Mouse (Mus musculus): ENCODE measurements around the gene Fut2.

Fut2 gene

DNA sequence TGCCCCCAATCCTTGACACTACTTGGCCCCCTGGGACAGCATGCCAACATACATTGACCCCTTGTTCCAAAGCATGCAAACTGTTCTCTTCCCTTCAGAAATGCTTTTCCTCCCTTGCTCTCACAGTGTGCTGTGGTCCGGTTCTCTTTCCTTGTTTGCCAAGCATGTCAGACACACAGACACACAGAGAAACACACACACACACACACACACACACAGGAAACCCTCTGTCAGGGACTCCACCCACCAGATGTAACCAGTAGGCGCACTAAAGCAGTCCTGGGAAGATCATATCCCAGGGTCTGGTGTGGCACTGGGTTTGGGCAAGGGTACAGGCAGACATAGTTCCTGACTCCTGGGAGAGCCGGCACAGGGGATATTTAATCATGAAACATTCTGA, 20.6 kb upstream of the Fut2 start:
- H3K9me3 ChIP-seq (ENCODE audit: low read length), result no peaks in the 10 kb centered on the region
- no peaks in the 10 kb centered on the region for H3K36me3 ChIP-seq (ENCODE audit: insufficient read depth, low read length)
- TF ChIP-seq NANOG (IDR thresholded peaks at IDR 0.05; ENCODE audit: borderline replicate concordance, low read length) (no peak), POU5F1 (IDR thresholded peaks at IDR 0.05; ENCODE audit: borderline replicate concordance, low read length) (no peak), CTCF (conservative IDR thresholded peaks at IDR 0.05; ENCODE audit: low read length) (no peak)
- no peak overlapping the region for H3K4me3 ChIP-seq (replicated peaks; ENCODE audit: low read length)
- peaks cover 64% of the 10 kb centered on the region for H3K4me1 ChIP-seq (replicated peaks; ENCODE audit: low read depth, low read length)
- H3K27me3 ChIP-seq (ENCODE audit: insufficient read depth, low read length), result peaks cover 35% of the 10 kb centered on the region

DNA sequence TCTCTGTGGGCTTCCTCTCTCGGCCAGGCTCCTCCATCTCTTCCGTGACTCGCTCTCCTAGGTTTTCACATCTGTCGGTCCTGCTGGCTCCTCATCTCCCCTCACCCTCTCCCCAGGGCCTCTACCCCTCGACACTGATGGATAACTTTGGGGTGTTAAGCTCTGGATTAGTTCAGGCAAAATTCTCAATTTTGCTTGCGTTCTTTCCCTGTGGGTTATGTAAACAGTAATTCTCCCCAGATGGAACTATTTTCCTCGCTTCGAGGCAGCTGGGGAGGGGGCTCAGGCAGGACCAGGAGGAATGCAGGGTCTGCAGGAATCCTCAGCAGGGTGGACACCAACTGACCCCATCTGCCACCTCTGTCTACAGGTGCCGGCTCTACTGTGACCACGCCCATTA, 19.6 kb upstream of the Fut2 start:
- Histone ChIP-seq H3K27me3 (ENCODE audit: insufficient read depth, low read length) (peaks cover 24% of the 10 kb centered on the region), H3K4me1 (replicated peaks; ENCODE audit: low read depth, low read length) (peaks cover 58% of the 10 kb centered on the region), H3K36me3 (ENCODE audit: insufficient read depth, low read length) (no peaks in the 10 kb centered on the region), H3K9me3 (ENCODE audit: low read length) (no peaks in the 10 kb centered on the region), H3K4me3 (replicated peaks; ENCODE audit: low read length) (no peak overlapping the region)
- TF ChIP-seq NANOG (IDR thresholded peaks at IDR 0.05; ENCODE audit: borderline replicate concordance, low read length), result no peak
- TF ChIP-seq POU5F1 (IDR thresholded peaks at IDR 0.05; ENCODE audit: borderline replicate concordance, low read length), result no peak
- no peak for TF ChIP-seq CTCF (conservative IDR thresholded peaks at IDR 0.05; ENCODE audit: low read length)

DNA sequence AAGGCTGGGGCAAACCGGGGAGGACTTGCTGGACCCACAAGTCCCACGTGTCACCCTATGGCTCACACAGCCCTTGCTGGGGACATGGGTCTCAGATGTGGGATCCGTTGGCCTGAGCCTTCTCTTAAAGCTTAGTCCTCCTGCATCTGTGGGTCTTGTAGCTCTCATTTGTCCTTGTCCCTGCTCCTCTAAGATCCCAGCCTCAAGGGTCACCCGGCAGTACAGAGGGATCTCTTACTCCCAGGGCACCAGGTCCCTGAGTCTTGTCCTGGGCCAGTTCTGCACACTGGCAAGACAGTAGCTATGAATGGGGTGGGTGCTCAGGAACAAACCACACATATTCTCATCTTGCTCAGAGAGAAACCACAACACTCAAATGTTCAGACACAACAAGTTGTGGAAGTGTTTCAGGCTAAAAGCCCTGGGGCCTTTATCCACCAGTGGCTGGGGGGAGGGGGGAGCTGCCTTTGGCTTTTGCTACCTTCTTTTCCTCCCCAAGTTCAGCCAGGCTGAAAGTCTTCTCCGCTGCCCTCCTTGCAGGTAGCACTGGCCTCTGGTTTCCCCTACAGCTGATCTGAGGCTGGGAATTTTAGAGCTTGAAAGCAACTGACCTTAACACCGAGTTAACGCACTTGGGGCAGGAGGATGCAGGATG, 17.3 kb upstream of the Fut2 start, which contains the start of gene Ntn5:
Gene Ntn5, plus strand, starts transcription at position 627 of the 655 bp plus-strand sequence.
- Histone ChIP-seq H3K36me3 (ENCODE audit: insufficient read depth, low read length) (no peaks in the 10 kb centered on the region; the same call in 1 of the 2 replicates), H3K4me1 (replicated peaks; ENCODE audit: low read depth, low read length) (peaks cover 44% of the 10 kb centered on the region), H3K9me3 (ENCODE audit: low read length) (no peaks in the 10 kb centered on the region), H3K4me3 (replicated peaks; ENCODE audit: low read length) (peak within 1 kb of the TSS; percentile 48), H3K27me3 (ENCODE audit: insufficient read depth, low read length) (peaks cover 10% of the 10 kb centered on the region)
- TF ChIP-seq NANOG (IDR thresholded peaks at IDR 0.05; ENCODE audit: borderline replicate concordance, low read length) (no peak), POU5F1 (IDR thresholded peaks at IDR 0.05; ENCODE audit: borderline replicate concordance, low read length) (no peak), CTCF (conservative IDR thresholded peaks at IDR 0.05; ENCODE audit: low read length) (no peak)

DNA sequence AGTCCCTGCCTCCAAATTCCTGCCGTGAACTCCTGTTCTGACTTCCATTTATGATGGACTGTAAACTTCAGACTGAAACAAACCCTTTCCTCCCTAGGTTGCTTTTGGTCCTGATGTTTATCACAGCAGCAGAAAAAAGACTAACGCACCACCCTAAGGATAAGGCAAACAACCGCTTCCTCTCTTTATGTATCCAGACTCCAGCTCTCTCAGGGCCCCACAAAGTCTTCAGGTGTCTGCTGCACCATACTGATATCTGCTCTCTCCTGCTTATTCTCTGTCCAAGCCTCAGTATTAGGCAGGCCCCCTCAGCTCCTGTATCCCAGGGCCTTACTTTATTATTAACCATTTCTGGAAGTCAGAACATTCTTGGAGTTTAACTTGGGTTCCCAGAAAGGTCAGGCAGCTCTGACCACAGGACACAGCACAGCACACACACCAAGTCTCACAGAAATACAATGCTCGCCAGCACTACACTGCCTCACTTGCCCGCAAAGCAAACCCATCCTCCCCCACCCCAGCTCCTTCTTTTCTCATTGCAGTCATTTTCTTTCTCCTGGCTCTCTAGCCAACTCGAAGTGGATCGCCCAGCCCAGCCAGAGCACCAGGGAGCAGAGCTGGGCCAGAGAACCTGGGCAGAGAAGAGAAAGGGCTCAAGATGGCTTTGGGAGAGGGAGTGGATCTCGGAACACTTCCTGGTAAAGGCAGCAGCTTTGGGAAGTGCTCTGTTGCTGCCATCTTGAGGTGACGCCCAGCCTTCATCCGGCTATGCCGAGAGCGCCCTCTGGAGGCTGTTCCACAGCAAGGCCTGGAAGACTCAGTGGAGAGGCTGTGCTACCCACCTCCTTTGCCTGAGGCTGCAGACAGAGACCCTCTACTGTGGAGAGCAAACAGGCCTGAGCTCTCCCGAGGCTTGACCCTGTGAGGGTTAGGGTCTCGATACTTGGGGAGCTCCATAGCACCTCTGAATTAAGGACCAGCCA, 16.2 kb upstream of the Fut2 start:
- TF ChIP-seq NANOG (IDR thresholded peaks at IDR 0.05; ENCODE audit: borderline replicate concordance, low read length), result no peak
- TF ChIP-seq CTCF (conservative IDR thresholded peaks at IDR 0.05; ENCODE audit: low read length), result peak; percentile 93
- no peak for TF ChIP-seq POU5F1 (IDR thresholded peaks at IDR 0.05; ENCODE audit: borderline replicate concordance, low read length)
- no peaks in the 10 kb centered on the region for H3K9me3 ChIP-seq (ENCODE audit: low read length)
- H3K36me3 ChIP-seq (ENCODE audit: insufficient read depth, low read length), result no peaks in the 10 kb centered on the region; the same call in 1 of the 2 replicates
- H3K4me3 ChIP-seq (replicated peaks; ENCODE audit: low read length), result peak overlapping the region; percentile 61
- H3K27me3 ChIP-seq (ENCODE audit: insufficient read depth, low read length), result peaks cover 19% of the 10 kb centered on the region
- peaks cover 45% of the 10 kb centered on the region for H3K4me1 ChIP-seq (replicated peaks; ENCODE audit: low read depth, low read length)

DNA sequence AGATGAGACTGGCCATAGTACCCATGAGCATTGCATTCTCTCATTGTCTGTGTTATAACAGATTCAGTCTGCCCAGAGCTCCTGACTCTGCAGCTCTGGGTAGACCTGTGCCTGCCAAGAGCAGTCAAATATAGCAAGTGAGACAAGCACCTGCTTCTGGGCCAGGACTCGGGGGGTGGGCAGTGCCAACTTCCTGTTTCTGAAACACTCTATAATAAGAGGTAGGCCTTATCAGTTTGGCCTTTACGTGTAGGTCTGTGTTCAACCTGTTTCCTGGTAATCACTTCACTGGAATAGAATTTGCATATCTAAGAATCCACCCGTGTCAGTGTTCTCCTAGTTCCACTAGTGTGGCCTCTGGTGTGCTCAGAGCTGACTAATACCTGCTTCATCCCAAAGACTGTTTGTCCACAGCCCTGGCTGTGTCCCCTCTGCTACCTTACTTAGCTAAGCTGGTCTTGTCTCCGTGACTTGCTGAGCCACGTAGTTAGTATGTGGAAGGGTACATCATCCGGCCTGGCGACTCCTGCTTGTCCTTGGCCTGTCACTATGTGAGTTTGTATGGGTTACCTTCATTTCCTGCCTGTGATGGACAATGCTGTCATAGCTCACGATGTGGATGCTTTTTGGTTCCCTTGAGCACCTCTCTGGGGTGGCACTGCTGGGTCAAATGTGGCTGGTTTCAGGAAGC, 15.0 kb upstream of the Fut2 start:
- no peaks in the 10 kb centered on the region; the same call in 1 of the 2 replicates for H3K36me3 ChIP-seq (ENCODE audit: insufficient read depth, low read length)
- TF ChIP-seq NANOG (IDR thresholded peaks at IDR 0.05; ENCODE audit: borderline replicate concordance, low read length), result no peak
- no peak for TF ChIP-seq POU5F1 (IDR thresholded peaks at IDR 0.05; ENCODE audit: borderline replicate concordance, low read length)
- no peak for TF ChIP-seq CTCF (conservative IDR thresholded peaks at IDR 0.05; ENCODE audit: low read length)
- H3K9me3 ChIP-seq (ENCODE audit: low read length), result no peaks in the 10 kb centered on the region
- H3K4me1 ChIP-seq (replicated peaks; ENCODE audit: low read depth, low read length), result peaks cover 43% of the 10 kb centered on the region
- H3K27me3 ChIP-seq (ENCODE audit: insufficient read depth, low read length), result peaks cover 24% of the 10 kb centered on the region
- no peak overlapping the region for H3K4me3 ChIP-seq (replicated peaks; ENCODE audit: low read length)

DNA sequence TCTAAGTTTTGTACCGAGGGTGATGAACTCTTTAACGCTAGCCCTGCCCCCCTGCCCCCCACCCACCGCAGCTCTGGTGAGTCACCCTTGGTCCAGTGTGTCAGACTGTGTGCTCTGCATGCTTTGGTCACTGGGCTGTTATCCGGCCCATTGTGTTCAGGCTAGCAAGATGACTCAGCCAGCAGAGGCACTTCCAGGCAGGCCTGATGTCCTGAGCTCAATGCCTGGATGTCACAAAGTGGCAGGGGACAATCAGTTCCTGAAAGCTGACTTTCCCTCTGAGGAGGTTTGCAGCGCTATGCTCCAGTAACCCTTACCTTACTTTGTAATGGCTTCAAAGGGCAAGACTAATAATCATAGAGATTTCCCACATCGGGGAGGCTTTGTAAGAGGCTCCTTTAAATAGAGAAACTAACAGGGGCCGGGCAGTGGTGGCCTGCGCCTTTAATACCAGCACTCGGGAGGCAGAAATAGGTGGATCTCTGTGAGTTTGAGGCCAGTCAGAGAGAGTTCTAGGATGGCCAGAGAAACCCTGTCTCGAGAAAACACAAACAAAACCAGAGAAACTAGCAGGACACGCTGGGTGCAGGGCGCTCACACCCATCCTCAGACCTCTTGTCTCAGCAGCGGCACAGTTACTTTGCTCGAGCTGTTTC, 13.9 kb upstream of the Fut2 start:
- no peak overlapping the region for H3K4me3 ChIP-seq (replicated peaks; ENCODE audit: low read length)
- H3K4me1 ChIP-seq (replicated peaks; ENCODE audit: low read depth, low read length), result peaks cover 39% of the 10 kb centered on the region
- H3K36me3 ChIP-seq (ENCODE audit: insufficient read depth, low read length), result no peaks in the 10 kb centered on the region; the same call in 1 of the 2 replicates
- H3K9me3 ChIP-seq (ENCODE audit: low read length), result no peaks in the 10 kb centered on the region
- TF ChIP-seq POU5F1 (IDR thresholded peaks at IDR 0.05; ENCODE audit: borderline replicate concordance, low read length), result no peak
- no peak for TF ChIP-seq NANOG (IDR thresholded peaks at IDR 0.05; ENCODE audit: borderline replicate concordance, low read length)
- TF ChIP-seq CTCF (conservative IDR thresholded peaks at IDR 0.05; ENCODE audit: low read length), result no peak
- H3K27me3 ChIP-seq (ENCODE audit: insufficient read depth, low read length), result peaks cover 22% of the 10 kb centered on the region

DNA sequence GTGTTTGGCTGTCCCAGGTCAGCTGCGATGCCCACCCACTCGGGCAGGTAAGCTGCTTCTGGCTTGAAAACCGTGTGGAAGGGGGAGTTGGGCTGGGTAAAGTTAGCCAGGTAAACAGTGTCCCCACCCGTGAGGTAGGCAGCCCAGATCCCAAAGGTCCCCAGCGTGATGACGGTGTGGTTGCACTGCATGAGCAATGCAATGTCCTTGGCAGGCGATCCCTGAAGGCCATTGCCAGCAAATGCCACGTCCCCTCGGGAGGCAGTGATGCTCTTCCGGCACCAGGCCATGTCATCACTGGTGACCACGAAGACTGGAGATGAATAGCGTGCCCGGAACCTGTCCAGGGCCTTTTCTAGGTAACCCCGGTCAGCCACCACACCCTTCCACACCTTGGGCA, 12.3 kb upstream of the Fut2 start:
- no peak for TF ChIP-seq CTCF (conservative IDR thresholded peaks at IDR 0.05; ENCODE audit: low read length)
- Histone ChIP-seq H3K4me1 (replicated peaks; ENCODE audit: low read depth, low read length) (peaks cover 23% of the 10 kb centered on the region), H3K36me3 (ENCODE audit: insufficient read depth, low read length) (no peaks in the 10 kb centered on the region; the same call in 1 of the 2 replicates), H3K4me3 (replicated peaks; ENCODE audit: low read length) (no peak overlapping the region), H3K9me3 (ENCODE audit: low read length) (no peaks in the 10 kb centered on the region), H3K27me3 (ENCODE audit: insufficient read depth, low read length) (peaks cover 27% of the 10 kb centered on the region)
